Mouse (Mus musculus): ENCODE measurements around the gene Vmn1r60. TPM values are rescaled to one million over a fixed set of nuclear protein-coding genes. Genes with fewer than 3 reads are reported as not detected.
"Not testable (repeated sequence)": the region's sequence is repeated elsewhere in the genome, so short reads cannot be mapped to it uniquely, and the experiment has no call there.

Vmn1r60 gene
- total RNA-seq (2014; fragmentation: Nextera tagmentation) = not detected in 2 replicates
- 0.23 and 0.44 TPM in 2 replicates for total RNA-seq (2017)
- polyA plus RNA-seq (2012) = not detected in 2 replicates

DNA sequence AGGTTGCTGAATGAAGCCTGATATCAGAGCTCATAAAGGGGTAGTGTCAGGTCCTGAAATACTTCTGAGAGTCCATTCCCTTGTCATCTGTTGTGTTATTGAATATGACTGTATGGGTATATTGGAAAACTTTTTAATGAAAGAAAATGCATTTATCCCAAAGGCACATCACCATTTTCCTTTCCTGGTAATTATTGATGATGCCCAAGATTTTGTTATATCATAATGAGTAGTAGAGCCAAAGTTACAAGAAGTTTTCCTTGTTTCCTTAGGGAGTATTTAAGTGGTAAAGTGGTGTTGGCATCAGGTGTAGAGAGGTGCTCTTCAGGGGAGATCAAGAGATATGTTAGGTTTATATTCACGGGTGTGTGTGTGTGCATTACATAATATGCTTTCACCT lies at the start of gene Vmn1r60:
TSS of gene Vmn1r60 (minus strand) at position 101 of the 400 bp plus-strand sequence.
- H3K4me1 ChIP-seq (ENCODE audit: insufficient read depth, low read depth, low read length); H3K27me3 ChIP-seq (ENCODE audit: insufficient read depth, low read length); H3K4me3 ChIP-seq (ENCODE audit: low read depth, low read length); DNase-seq (ENCODE audit: low spot score); H3K9me3 ChIP-seq (replicated peaks); ATAC-seq (ENCODE audit: extremely low read depth, insufficient number of reproducible peaks, low FRiP score, poor library complexity, severe bottlenecking); H3K36me3 ChIP-seq (replicated peaks): not testable (repeated sequence)

DNA sequence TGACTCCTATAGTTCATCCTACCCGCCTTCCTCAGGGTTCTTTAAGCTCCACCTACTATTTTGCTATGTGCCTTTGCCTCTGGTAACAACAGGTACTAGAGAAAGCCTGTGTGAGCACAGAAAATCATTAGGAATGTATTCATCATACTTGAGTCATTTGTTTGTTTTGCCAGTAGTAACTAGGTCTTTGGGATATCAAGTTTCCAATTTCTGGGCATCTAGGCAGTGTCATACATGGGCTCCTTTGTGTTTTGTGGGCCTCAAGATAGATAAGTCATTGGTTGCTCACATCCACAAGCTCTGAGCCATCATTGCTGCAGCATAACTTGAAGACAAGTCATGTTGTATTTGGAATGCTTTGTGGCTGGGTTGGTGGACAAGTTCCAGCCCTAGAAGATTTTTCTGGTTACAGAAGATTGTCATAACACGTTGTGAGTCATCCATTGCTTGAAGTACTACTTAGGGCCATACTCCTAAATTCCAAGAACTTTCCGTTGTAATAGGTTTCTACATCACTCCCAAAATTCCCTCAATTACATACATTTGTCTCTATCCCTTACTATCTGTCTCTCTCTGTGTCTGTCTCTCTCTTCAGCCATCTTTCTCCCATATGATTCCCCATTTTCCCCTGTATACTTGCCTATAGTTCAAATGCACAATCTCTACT lies 6.2 kb downstream of the Vmn1r60 start:
- not testable (repeated sequence) for DNase-seq (ENCODE audit: low spot score); ATAC-seq (ENCODE audit: extremely low read depth, insufficient number of reproducible peaks, low FRiP score, poor library complexity, severe bottlenecking); H3K4me1 ChIP-seq (ENCODE audit: insufficient read depth, low read depth, low read length); H3K36me3 ChIP-seq (replicated peaks); H3K9me3 ChIP-seq (replicated peaks); H3K4me3 ChIP-seq (ENCODE audit: low read depth, low read length); H3K27me3 ChIP-seq (ENCODE audit: insufficient read depth, low read length)

DNA sequence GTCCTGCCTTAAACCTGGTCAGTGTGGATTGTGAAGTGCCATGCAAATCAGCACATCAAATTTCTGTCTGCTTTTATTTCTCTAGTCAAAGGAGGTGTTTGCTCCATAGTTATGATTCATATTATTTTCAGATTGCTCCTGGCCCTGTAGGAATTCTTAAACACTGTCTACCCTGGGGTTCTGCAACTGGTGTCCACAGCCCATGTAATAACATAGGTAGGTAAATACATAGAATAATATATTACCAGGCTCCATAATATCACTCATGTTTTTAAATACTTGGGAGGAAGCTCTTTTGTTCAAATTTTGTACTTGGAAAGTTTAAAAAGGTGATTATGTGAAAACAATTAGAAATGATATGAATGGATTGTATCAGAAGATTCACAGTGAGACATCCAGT lies 53.3 kb downstream of the Vmn1r60 start, which contains the start of gene Vmn2r28:
TSS of gene Vmn2r28 (minus strand) at position 101 of the 400 bp plus-strand sequence.
- not testable (repeated sequence) for DNase-seq (ENCODE audit: low spot score); H3K27me3 ChIP-seq (ENCODE audit: insufficient read depth, low read length)

More for the DNA sequence above, 53.3 kb downstream of the Vmn1r60 start, which contains the start of gene Vmn2r28:
- not testable (repeated sequence) for ATAC-seq (ENCODE audit: extremely low read depth, insufficient number of reproducible peaks, low FRiP score, poor library complexity, severe bottlenecking); H3K4me1 ChIP-seq (ENCODE audit: insufficient read depth, low read depth, low read length); H3K9me3 ChIP-seq (replicated peaks); H3K4me3 ChIP-seq (ENCODE audit: low read depth, low read length); H3K36me3 ChIP-seq (replicated peaks)

Other genes starting within 250 kb of the Vmn1r60 start
- not detected in 2 replicates for gene Gm5065, start 196.8 kb downstream of the Vmn1r60 start, total RNA-seq (2014; fragmentation: Nextera tagmentation)
- gene Gm5065, start 196.8 kb downstream of the Vmn1r60 start, total RNA-seq (2017) = not detected in 2 replicates
- gene Gm5065, start 196.8 kb downstream of the Vmn1r60 start, polyA plus RNA-seq (2012) = not detected in 2 replicates
- not detected in 2 replicates for gene Nlrp2, start 196.3 kb downstream of the Vmn1r60 start, total RNA-seq (2014; fragmentation: Nextera tagmentation)
- 0.05 TPM in 1 of 2 replicates, not detected in the other for gene Nlrp2, start 196.3 kb downstream of the Vmn1r60 start, total RNA-seq (2017)
- gene Nlrp2, start 196.3 kb downstream of the Vmn1r60 start, polyA plus RNA-seq (2012) = not detected in 2 replicates
- gene Vmn1r58, start 133.9 kb downstream of the Vmn1r60 start, total RNA-seq (2014; fragmentation: Nextera tagmentation) = not detected in 2 replicates
- 0.06 and 0.11 TPM in 2 replicates for gene Vmn1r58, start 133.9 kb downstream of the Vmn1r60 start, total RNA-seq (2017)
- not detected in 2 replicates for gene Vmn1r58, start 133.9 kb downstream of the Vmn1r60 start, polyA plus RNA-seq (2012)
- not detected in 2 replicates for gene Vmn1r59, start 90.5 kb downstream of the Vmn1r60 start, total RNA-seq (2014; fragmentation: Nextera tagmentation)
- gene Vmn1r59, start 90.5 kb downstream of the Vmn1r60 start, total RNA-seq (2017) = 0.29 and 0.33 TPM in 2 replicates
- gene Vmn1r59, start 90.5 kb downstream of the Vmn1r60 start, polyA plus RNA-seq (2012) = not detected in 2 replicates
- not detected in 2 replicates for gene Vmn2r28, start 53.4 kb downstream of the Vmn1r60 start, total RNA-seq (2014; fragmentation: Nextera tagmentation)
- gene Vmn2r28, start 53.4 kb downstream of the Vmn1r60 start, total RNA-seq (2017) = 0.06 and 0.16 TPM in 2 replicates
- gene Vmn2r28, start 53.4 kb downstream of the Vmn1r60 start, polyA plus RNA-seq (2012) = not detected in 2 replicates
- gene Vmn1r61, start 66.0 kb upstream of the Vmn1r60 start, total RNA-seq (2014; fragmentation: Nextera tagmentation) = not detected in 2 replicates
- 0.11 and 0.17 TPM in 2 replicates for gene Vmn1r61, start 66.0 kb upstream of the Vmn1r60 start, total RNA-seq (2017)
- not detected in 2 replicates for gene Vmn1r61, start 66.0 kb upstream of the Vmn1r60 start, polyA plus RNA-seq (2012)
- not detected in 2 replicates for gene Vmn1r62, start 126.3 kb upstream of the Vmn1r60 start, total RNA-seq (2014; fragmentation: Nextera tagmentation)
- gene Vmn1r62, start 126.3 kb upstream of the Vmn1r60 start, total RNA-seq (2017) = 0.06 and 0.16 TPM in 2 replicates
- gene Vmn1r62, start 126.3 kb upstream of the Vmn1r60 start, polyA plus RNA-seq (2012) = not detected in 2 replicates